Mouse (Mus musculus) heart, embryonic 10.5 days (tissue): ENCODE measurements around the gene Cd274. TPM values are rescaled to one million over a fixed set of nuclear protein-coding genes. Genes with fewer than 3 reads are reported as not detected.

Experiments used
- DNase-seq: peaks from one replicate; pipeline ENCODE4 v3.0.0-alpha.2; 2017; ENCODE audit warnings: low spot score
- H3K27ac ChIP-seq: fragments of 300-500 bp; sonication (generic); 2 replicates; pipeline ENCODE4 v1.5.1; 2016; ENCODE audit warnings: mild to moderate bottlenecking
- H3K27me3 ChIP-seq: fragments of 300-500 bp; sonication (generic); 2 replicates; pipeline ENCODE4 v1.6.1; 2016; ENCODE audit warnings: mild to moderate bottlenecking; ENCODE audit not compliant: poor library complexity, insufficient read depth, severe bottlenecking
- H3K36me3 ChIP-seq: fragments of 300-500 bp; sonication (generic); 2 replicates; pipeline ENCODE4 v1.6.1; 2016; ENCODE audit warnings: mild to moderate bottlenecking, moderate library complexity
- H3K4me1 ChIP-seq: fragments of 300-500 bp; sonication (generic); 2 replicates; pipeline ENCODE4 v1.6.1; 2016; ENCODE audit warnings: mild to moderate bottlenecking
- H3K4me3 ChIP-seq: fragments of 300-500 bp; sonication (generic); 2 replicates; pipeline ENCODE4 v1.5.1; 2016; ENCODE audit warnings: mild to moderate bottlenecking, moderate library complexity
- H3K9me3 ChIP-seq: fragments of 300-500 bp; sonication (generic); 2 replicates; pipeline ENCODE4 v1.6.1; 2016; ENCODE audit warnings: mild to moderate bottlenecking, moderate library complexity
- WGBS: fragments of 180-500 bp; shearing (Covaris S2); methylation state at CpG from one replicate; pipeline ENCODE4 v1.1.7; 2016; 5-methylcytosine and 5-hydroxymethylcytosine counted together
- polyA plus RNA-seq: library from polyadenylated mRNA; unstranded; fragments of >200 nt; fragmentation: Nextera tagmentation; extraction: Ambion mirVana; gene quantifications from 2 replicates; pipeline ENCODE4 v1.2.1, GENCODE M21; 2016

Cd274 gene
- polyA plus RNA-seq, 1 experiment from 2014 or later: 0.41 TPM

DNA sequence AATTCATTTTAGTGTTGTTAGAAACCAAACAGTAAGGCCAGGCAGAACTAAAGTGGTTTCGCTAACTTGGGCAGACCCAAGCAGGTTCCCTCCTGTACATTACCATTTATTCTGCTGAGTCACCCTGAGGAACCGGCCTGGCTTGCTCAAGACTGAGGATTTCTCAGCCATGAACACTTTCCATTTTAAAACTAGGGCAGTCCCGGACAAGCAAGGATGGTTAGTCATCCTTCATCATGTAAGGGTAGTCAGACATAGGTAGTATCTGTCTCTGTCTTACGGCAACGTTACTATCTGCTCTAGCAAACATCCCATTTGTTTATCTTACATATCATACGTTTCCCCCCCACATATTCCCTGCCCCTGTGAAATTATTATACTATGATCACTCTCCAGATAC is 17.7 kb downstream of the Cd274 start:
- Histone ChIP-seq H3K4me1 (no peaks in the 10 kb centered on the region), H3K4me3 (no peak overlapping the region), H3K27me3 (no peaks in the 10 kb centered on the region), H3K36me3 (no peaks in the 10 kb centered on the region), H3K27ac (no peak overlapping the region), H3K9me3 (no peaks in the 10 kb centered on the region)
- 85% methylated on average over 6 of the region's 6 CpGs for WGBS
- DNase-seq: peak; percentile 16

DNA sequence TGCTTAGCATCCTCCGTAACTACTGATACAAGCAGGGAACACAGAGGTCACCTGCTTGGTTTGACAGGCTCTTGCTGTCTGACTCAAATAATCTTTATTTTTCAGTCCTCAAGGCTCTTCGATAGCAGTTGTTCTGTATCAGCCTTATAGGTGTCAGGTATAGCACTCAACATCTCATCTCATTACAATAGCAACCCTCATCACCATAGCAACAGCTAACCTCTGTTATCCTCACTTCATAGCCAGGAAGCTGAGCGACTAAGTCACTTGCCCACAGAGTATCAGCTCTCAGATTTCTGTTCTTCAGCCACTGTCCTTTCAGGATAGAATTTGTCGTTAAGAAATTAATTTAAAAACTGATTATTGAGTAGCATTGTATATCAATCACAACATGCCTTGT is 18.6 kb downstream of the Cd274 start:
- no peaks in the 10 kb centered on the region for H3K27me3 ChIP-seq
- H3K9me3 ChIP-seq: no peaks in the 10 kb centered on the region
- H3K4me1 ChIP-seq: no peaks in the 10 kb centered on the region
- no peaks in the 10 kb centered on the region for H3K36me3 ChIP-seq
- no peak overlapping the region for H3K27ac ChIP-seq
- no peak overlapping the region for H3K4me3 ChIP-seq
- DNase-seq: peak; percentile 35
- WGBS: 81% methylated on average over 4 of the region's 4 CpGs

DNA sequence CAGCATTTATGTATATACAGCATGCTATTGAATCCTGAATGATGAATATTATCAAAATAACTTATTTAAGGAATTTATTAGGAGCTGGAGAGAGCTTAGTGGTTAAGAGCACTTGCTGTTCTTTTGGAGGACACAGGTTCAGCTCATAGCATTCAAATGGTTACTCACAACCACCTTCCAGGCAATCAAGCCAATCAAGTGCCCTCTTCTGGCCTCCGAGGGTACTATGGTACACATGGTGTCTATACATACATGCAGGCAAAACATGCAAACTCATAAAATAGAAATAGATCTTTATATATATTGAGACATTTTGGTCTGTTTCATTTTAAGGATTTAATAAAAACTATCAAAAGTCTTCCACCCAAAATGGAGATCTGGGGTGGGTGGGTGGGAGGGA is 21.6 kb downstream of the Cd274 start:
- WGBS: 80% methylated on average over 1 of the region's 1 CpGs
- Histone ChIP-seq H3K9me3 (no peaks in the 10 kb centered on the region), H3K4me1 (no peaks in the 10 kb centered on the region), H3K4me3 (no peak overlapping the region), H3K36me3 (no peaks in the 10 kb centered on the region), H3K27me3 (no peaks in the 10 kb centered on the region), H3K27ac (no peak overlapping the region)
- peak; percentile 27 for DNase-seq

DNA sequence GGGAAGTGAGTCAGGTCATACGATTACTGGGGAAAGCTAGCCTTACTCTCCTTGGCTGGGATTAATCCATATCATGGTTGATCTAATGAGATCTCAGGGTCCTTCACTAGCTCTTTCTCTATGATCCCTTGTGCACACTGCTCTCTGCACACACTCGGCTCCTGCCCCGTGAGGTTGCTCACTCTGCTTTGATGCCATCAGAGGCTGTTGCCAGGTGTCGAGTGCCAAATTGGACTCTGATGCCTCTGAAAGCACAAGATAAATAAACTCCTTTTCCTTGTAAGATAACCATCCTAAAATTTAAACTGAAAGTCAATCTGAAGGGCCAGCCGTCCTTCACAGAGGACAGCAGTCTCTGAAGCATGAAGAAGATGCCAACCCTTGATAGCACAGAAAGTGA is 23.2 kb downstream of the Cd274 start:
- H3K27ac ChIP-seq: no peak overlapping the region

DNA sequence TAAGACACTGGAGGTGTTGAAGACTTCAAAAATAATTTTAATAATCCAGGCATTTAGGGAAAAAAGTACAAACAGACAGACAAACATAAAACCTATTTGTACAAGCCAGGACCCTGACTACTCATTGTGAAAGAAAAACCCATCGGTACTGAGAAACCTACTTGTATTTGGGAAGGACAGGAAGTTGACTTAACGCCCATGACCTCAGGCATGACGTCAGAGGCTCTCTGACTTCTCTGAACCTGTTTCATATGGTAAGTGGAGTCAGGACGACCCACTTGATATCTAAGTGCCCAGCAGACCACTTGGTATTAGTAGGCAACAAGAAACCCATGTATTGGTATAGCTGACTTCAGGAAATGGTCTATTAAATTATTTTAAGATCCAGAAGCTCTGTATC is 24.0 kb downstream of the Cd274 start:
- H3K4me1 ChIP-seq: no peaks in the 10 kb centered on the region
- no peaks in the 10 kb centered on the region for H3K9me3 ChIP-seq
- no peak overlapping the region for H3K27ac ChIP-seq
- H3K36me3 ChIP-seq: no peaks in the 10 kb centered on the region
- no peak overlapping the region for H3K4me3 ChIP-seq
- no peak for DNase-seq
- H3K27me3 ChIP-seq: no peaks in the 10 kb centered on the region
- 67% methylated on average over 4 of the region's 4 CpGs for WGBS

More for the DNA sequence above, 23.2 kb downstream of the Cd274 start:
- Histone ChIP-seq H3K4me3 (no peak overlapping the region), H3K9me3 (no peaks in the 10 kb centered on the region), H3K27me3 (no peaks in the 10 kb centered on the region), H3K4me1 (no peaks in the 10 kb centered on the region), H3K36me3 (no peaks in the 10 kb centered on the region)
- no peak for DNase-seq
- 52% methylated on average over 5 of the region's 5 CpGs for WGBS

DNA sequence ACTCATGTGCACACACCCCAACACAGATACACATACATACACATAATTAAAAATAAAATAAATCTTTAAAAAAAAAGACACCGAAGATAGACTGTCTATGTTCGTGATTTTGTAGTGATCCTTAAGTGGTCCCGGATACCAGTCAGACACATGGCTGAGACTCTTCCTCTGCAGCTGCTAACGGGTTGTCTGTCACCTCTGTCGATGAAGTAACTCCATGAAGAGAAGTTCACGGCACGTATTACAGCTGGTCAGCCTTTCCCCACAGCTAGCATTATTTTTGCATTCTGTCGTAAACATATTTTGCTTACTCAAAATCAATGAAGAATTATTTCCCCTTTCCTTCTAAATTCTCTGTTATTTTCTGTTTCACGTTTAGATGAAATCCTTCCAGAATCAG is 26.1 kb downstream of the Cd274 start:
- no peak for DNase-seq

DNA sequence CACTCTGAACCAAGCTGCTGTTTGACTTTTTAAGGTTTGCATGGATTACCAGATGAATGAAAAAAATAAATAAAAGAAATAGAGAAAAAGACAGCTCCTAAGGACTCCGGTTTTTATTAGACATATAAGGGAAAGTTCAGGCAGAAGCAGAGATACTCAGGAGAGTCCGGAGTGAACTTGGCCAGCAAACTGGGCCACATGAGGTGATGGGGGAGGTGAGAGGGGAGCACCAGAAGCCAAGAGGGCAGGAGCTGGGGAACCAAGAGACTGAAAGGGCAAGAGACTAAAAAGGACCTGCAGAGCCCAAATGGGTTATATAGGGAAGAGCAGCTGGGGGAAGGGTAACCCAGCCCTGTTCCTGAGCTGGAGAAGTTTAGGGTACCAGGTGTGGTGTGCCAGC is 27.5 kb downstream of the Cd274 start:
- 89% methylated on average over 2 of the region's 2 CpGs for WGBS
- Histone ChIP-seq H3K27me3 (no peaks in the 10 kb centered on the region), H3K4me1 (no peaks in the 10 kb centered on the region), H3K4me3 (no peak overlapping the region), H3K27ac (no peak overlapping the region), H3K36me3 (no peaks in the 10 kb centered on the region), H3K9me3 (no peaks in the 10 kb centered on the region)
- DNase-seq: no peak

More for the DNA sequence above, 26.1 kb downstream of the Cd274 start:
- H3K36me3 ChIP-seq: no peaks in the 10 kb centered on the region
- H3K4me1 ChIP-seq: no peaks in the 10 kb centered on the region
- H3K27ac ChIP-seq: no peak overlapping the region
- H3K4me3 ChIP-seq: no peak overlapping the region
- no peaks in the 10 kb centered on the region for H3K27me3 ChIP-seq
- H3K9me3 ChIP-seq: no peaks in the 10 kb centered on the region
- 83% methylated on average over 9 of the region's 9 CpGs for WGBS

DNA sequence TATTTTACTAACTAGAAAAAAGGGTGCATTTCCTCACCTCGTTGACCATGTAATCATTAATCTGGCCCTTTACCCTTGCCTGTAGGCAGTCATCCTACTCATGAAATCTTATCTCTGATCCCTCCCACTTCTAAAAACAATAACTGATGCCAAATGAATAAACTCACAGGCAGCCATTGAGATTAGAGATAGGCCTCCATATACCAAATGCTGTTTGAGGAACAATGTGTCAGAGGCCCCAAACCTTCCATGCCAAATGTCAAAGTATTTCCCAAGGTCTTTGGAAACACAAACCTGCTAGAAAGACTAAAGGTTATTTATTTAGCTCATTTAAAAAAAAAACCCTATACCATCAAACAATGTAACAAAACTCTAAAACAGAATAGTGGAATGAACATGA is 29.1 kb downstream of the Cd274 start:
- no peak overlapping the region for H3K27ac ChIP-seq
- 59% methylated on average over 1 of the region's 1 CpGs for WGBS
- no peaks in the 10 kb centered on the region for H3K9me3 ChIP-seq
- no peaks in the 10 kb centered on the region for H3K4me1 ChIP-seq
- H3K27me3 ChIP-seq: no peaks in the 10 kb centered on the region
- no peak overlapping the region for H3K4me3 ChIP-seq
- H3K36me3 ChIP-seq: no peaks in the 10 kb centered on the region
- no peak for DNase-seq

DNA sequence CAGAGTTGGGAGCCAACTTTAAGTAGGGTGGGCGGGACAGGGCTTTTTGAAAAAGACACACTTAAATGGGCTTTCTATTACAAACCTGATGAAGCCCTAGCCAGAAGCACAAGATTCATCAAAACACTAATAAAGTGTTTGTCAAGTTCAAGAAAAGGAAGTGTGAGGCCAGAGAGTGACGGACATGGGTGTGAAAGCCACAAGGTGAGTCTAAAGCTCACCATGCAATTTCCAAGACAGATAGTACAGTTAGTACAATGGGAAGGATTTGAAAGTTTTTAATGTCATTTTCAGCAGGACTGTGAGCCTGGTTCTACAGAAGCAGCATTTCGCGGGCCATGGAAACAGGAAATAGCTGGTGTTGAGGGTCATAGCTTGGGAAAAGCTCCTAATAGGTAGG is 32.5 kb downstream of the Cd274 start:
- no peak overlapping the region for H3K27ac ChIP-seq
- no peaks in the 10 kb centered on the region for H3K9me3 ChIP-seq
- no peaks in the 10 kb centered on the region for H3K27me3 ChIP-seq
- peak; percentile 50 for DNase-seq
- H3K36me3 ChIP-seq: no peaks in the 10 kb centered on the region
- no peaks in the 10 kb centered on the region for H3K4me1 ChIP-seq
- no peak overlapping the region for H3K4me3 ChIP-seq
- 90% methylated on average over 4 of the region's 4 CpGs for WGBS

DNA sequence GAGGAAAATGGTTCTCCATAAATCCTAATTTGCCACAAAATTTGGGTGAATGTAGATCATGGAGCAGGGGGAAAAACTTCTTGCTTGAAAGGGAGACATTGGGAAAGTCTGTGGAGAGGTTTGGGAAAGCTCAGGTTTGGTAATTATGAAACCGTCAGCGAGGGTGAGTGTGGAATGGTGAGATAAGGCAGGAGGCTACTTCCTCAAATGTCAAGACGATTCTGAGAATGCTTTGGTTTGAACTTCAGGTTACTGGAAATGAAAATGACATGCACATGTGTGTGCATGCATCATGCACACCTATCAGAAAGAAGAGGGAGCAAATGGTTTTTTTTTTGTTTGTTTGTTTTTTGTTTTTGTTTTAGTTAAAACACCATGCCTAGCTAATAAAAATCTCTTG is 33.2 kb downstream of the Cd274 start:
- no peaks in the 10 kb centered on the region for H3K36me3 ChIP-seq
- peak; percentile 55 for DNase-seq
- whole genome bisulfite sequencing: 63% methylated on average over 3 of the region's 3 CpGs
- no peak overlapping the region for H3K27ac ChIP-seq
- H3K27me3 ChIP-seq: no peaks in the 10 kb centered on the region
- no peaks in the 10 kb centered on the region for H3K9me3 ChIP-seq
- no peaks in the 10 kb centered on the region for H3K4me1 ChIP-seq
- no peak overlapping the region for H3K4me3 ChIP-seq

DNA sequence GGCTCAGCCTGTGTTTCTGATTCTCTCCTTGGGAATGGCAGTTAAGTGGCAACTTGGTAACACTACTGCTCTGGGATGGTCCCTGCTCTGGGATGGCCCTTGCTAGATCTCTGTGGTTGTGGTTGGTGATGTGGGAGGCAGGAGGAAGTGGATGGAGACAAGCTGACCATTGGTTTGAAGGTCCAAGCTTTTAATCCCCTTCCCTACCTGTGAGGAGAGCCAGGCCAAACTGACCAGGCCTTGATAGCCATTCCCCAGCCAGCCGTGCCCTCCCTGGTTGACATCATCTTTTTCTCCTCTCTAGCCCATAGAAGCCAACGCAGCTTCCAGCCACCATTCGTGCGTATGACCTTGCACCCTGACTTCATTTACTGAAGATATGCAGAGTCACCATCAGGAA is 35.4 kb downstream of the Cd274 start:
- no peaks in the 10 kb centered on the region for H3K9me3 ChIP-seq
- no peaks in the 10 kb centered on the region for H3K4me1 ChIP-seq
- no peak overlapping the region for H3K27ac ChIP-seq
- H3K36me3 ChIP-seq: no peaks in the 10 kb centered on the region
- no peaks in the 10 kb centered on the region for H3K27me3 ChIP-seq
- no peak overlapping the region for H3K4me3 ChIP-seq
- DNase-seq: no peak
- 87% methylated on average over 4 of the region's 4 CpGs for WGBS

DNA sequence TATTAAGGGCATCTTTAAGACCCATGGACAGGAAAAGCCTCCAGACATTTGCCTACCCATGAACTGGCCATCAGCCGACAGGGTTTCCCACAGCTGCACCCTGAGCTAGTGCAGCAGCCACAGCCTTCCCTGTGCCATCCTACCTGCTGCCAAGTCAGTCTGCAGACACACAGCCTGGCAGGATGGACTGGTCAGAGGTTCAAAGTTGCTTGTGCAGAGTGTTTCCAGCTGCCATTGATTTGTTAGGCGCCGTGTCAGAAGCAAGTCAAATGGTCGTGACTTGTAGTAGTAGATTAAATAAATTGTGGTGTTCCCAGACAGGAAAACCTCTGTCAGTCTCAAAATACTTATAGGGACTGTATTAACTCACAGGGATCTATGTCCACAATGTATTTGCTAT is 36.0 kb downstream of the Cd274 start:
- Histone ChIP-seq H3K27me3 (no peaks in the 10 kb centered on the region), H3K36me3 (no peaks in the 10 kb centered on the region), H3K4me1 (0 out of 2 replicates have a peak, but pooled peaks cover 3% of the 10 kb centered on the region), H3K4me3 (no peak overlapping the region), H3K27ac (no peak overlapping the region), H3K9me3 (no peaks in the 10 kb centered on the region)
- no peak for DNase-seq
- WGBS: 89% methylated on average over 4 of the region's 4 CpGs

DNA sequence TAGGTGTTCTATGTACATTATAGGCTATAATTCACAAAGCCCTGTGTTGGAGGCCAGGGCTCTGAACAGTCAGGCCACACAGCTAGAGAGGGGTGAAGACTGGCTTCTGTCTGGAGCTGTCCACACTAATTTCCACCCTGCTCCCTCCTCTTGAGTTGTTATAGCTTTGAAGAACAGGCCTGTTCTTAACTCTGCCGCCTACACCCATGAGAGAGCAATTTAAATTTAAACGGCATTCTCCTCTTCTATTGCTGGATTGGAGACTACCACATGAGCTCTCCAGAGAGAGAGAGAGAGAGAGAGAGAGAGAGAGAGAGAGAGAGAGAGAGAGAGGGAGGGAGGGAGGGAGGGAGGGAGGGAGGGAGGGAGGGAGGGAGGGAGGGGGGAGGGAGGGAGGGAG is 38.1 kb downstream of the Cd274 start:
- DNase-seq: no peak
- Histone ChIP-seq H3K9me3 (no peaks in the 10 kb centered on the region), H3K27me3 (no peaks in the 10 kb centered on the region), H3K36me3 (no peaks in the 10 kb centered on the region), H3K27ac (no peak overlapping the region), H3K4me3 (no peak overlapping the region), H3K4me1 (0 out of 2 replicates have a peak, but pooled peaks cover 3% of the 10 kb centered on the region)
- WGBS: 41% methylated on average over 2 of the region's 2 CpGs
